Mouse (Mus musculus) E14TG2a.4 (cell line): ENCODE measurements around the gene Amigo3.

Experiments
- H3K27me3 ChIP-seq: 2 replicates; pipeline ENCODE4 v1.6.1; 2014; ENCODE audit warnings: low read length, control low read depth; ENCODE audit not compliant: insufficient read depth
- H3K36me3 ChIP-seq: 2 replicates; pipeline ENCODE4 v1.6.1; 2014; ENCODE audit warnings: low read length, control low read depth; ENCODE audit not compliant: insufficient read depth
- H3K4me1 ChIP-seq: replicated peaks from 2 replicates; pipeline ENCODE4 v1.6.1; 2014; ENCODE audit warnings: low read depth, low read length, control low read depth
- H3K4me3 ChIP-seq: replicated peaks from 2 replicates; pipeline ENCODE4 v1.5.1; 2014; ENCODE audit warnings: mild to moderate bottlenecking, low read length
- H3K9me3 ChIP-seq: 2 replicates; pipeline ENCODE4 v1.6.1; 2014; ENCODE audit warnings: low read length, control low read depth
- CTCF ChIP-seq: conservative IDR thresholded peaks from 2 replicates; pipeline ENCODE4 v1.5.1; 2014; ENCODE audit warnings: low read length
- NANOG ChIP-seq: IDR thresholded peaks from 2 replicates; pipeline ENCODE4 v1.6.1; 2014; ENCODE audit warnings: borderline replicate concordance, low read length, mixed read lengths
- POU5F1 ChIP-seq: IDR thresholded peaks from 2 replicates; pipeline ENCODE4 v1.6.1; 2014; ENCODE audit warnings: low read length, borderline replicate concordance

Amigo3 gene

GRCm38 (mm10) chr9:108085261-108085660, 32.3 kb downstream of the Amigo3 start:
- no peak overlapping the region for H3K4me3 ChIP-seq
- peaks cover 70% of the 10 kb centered on the region for H3K36me3 ChIP-seq
- peaks cover 26% of the 10 kb centered on the region for H3K27me3 ChIP-seq
- peaks cover 27% of the 10 kb centered on the region for H3K4me1 ChIP-seq
- no peak for TF ChIP-seq NANOG
- TF ChIP-seq CTCF, result no peak
- no peak for TF ChIP-seq POU5F1
- no peaks in the 10 kb centered on the region for H3K9me3 ChIP-seq

DNA sequence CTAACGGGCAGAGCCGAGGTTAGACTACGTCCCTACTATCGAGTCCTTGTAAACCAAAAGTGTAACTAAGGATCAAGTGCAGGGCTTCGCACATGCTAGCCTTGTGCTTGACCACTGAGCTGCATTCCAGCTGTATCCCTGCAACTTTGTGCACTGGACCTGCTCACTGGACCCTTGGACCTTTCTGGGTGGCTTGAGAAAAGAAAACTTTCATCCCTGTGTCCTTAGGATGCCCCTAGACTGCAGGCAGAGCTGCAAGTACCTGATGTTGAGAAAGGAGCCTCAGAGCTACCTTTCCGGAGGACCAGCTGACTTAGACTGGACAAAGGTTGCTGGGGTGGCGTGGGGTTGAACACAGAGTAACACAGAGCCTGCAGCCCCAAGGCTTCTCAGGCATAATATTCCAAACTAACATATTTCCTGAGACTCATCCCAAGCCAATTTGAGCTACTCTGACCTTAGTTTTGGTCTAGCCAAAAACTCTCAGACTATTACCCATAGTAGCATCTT, 37.7 kb downstream of the Amigo3 start:
- no peaks in the 10 kb centered on the region for H3K9me3 ChIP-seq
- H3K36me3 ChIP-seq, result peaks cover 76% of the 10 kb centered on the region
- TF ChIP-seq NANOG (no peak), POU5F1 (no peak), CTCF (no peak)
- H3K4me1 ChIP-seq, result peaks cover 25% of the 10 kb centered on the region
- no peak overlapping the region for H3K4me3 ChIP-seq
- H3K27me3 ChIP-seq, result no peaks in the 10 kb centered on the region

DNA sequence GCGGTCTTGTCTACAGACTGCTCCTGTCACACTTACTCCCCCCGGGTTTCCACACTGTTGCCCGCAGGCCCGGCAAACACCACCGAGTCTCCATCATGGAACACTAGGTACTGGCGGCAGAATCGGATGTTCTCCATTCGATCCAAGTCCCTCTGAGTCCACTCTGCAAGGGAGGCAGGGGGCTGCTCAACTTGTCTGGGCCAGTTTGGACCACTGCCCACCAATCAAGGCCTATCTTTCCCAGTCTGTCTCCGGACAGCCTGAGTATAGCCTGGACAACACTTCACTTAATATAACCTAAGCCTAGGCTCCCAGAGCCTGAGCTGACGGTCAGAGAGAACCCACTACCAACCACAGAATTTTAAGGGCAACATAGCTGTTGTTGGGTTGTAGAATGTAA, 40.6 kb downstream of the Amigo3 start:
- H3K9me3 ChIP-seq, result no peaks in the 10 kb centered on the region
- H3K4me1 ChIP-seq, result peaks cover 40% of the 10 kb centered on the region
- H3K27me3 ChIP-seq, result no peaks in the 10 kb centered on the region
- H3K4me3 ChIP-seq, result peak overlapping the region; percentile 97
- peaks cover 47% of the 10 kb centered on the region for H3K36me3 ChIP-seq
- no peak for TF ChIP-seq POU5F1
- TF ChIP-seq NANOG, result no peak
- TF ChIP-seq CTCF, result no peak

- H3K9me3 ChIP-seq, result no peaks in the 10 kb centered on the region
- TF ChIP-seq POU5F1, result no peak
- TF ChIP-seq NANOG, result no peak
- TF ChIP-seq CTCF, result no peak
- H3K4me3 ChIP-seq, result peak within 1 kb of the TSS; percentile 97
- H3K36me3 ChIP-seq, result peaks cover 40% of the 10 kb centered on the region
- peaks cover 2% of the 10 kb centered on the region; the same call in 1 of the 2 replicates for H3K27me3 ChIP-seq
- H3K4me1 ChIP-seq, result peaks cover 47% of the 10 kb centered on the region
These were observed 41.4 kb downstream of the Amigo3 start, which contains the start of gene Apeh for GRCm38 (mm10) chr9:108094184-108094941. Gene Apeh (minus strand): TSS chr9:108094606.

DNA sequence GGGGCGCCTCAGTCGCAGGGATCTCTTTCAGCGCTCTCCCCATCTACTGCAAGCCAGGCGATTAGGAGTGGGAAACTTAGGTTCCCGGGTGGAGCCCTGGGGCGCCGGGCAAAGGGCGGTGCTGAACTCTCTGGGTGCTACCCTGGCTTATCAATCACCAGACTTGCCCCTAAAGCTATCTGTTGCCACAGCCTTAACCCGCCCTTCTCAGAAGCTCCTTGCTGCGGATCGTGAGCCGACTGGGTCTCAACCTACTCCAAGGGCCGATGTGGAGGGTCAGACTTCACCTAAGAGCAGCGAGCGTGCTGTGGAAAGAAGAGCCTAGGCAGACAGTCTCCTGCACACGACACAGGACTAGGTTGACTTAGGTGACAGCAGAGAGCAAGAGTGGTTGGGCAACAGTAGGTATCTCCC, 42.0 kb downstream of the Amigo3 start:
- H3K4me1 ChIP-seq, result peaks cover 54% of the 10 kb centered on the region

GRCm38 (mm10) chr9:108095518-108095917, 42.6 kb downstream of the Amigo3 start:
- Histone ChIP-seq H3K9me3 (no peaks in the 10 kb centered on the region), H3K4me3 (peak overlapping the region; percentile 97), H3K4me1 (peaks cover 54% of the 10 kb centered on the region), H3K36me3 (peaks cover 28% of the 10 kb centered on the region), H3K27me3 (peaks cover 3% of the 10 kb centered on the region; the same call in 1 of the 2 replicates)
- TF ChIP-seq CTCF (peak; percentile 58), NANOG (no peak)

More for the DNA sequence above, 42.0 kb downstream of the Amigo3 start:
- TF ChIP-seq NANOG, result no peak
- no peak for TF ChIP-seq CTCF
- no peak for TF ChIP-seq POU5F1
- H3K9me3 ChIP-seq, result no peaks in the 10 kb centered on the region
- H3K4me3 ChIP-seq, result peak overlapping the region; percentile 97
- H3K27me3 ChIP-seq, result peaks cover 3% of the 10 kb centered on the region; the same call in 1 of the 2 replicates
- peaks cover 33% of the 10 kb centered on the region for H3K36me3 ChIP-seq

DNA sequence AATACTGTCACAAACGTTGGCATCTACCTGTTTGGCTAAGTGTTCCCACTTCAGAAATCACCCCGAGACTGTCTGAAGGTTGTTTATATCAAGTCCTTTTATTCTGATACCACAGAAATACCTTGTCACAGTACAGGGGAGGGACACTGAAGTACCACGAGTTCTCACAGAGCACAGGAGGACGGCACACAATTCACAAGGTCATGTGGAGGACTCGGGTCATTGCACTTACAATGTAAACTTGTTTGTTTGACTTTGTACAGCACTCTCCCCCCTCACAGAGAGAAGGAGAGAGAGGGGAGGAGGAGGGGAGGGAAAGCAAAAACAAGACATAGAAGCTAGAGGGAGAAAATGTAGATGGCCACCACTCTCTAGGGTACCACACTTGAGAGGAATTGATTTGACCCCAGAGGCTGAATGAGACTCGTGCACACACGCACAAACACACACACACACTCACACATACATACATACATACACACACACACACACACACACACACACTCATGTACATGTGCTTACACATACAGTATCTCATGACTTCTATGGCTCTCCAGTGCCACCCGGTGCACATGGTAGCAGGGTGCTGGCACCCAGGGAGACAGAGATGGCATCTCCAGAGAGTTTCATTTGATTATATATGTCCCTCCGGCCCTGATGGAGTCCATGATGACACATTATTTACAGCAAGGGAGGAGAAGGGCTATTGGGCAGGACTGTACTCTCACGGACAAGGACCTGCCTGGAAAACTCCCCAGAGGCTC, 43.2 kb downstream of the Amigo3 start:
- Histone ChIP-seq H3K4me3 (no peak overlapping the region), H3K4me1 (peaks cover 54% of the 10 kb centered on the region), H3K9me3 (no peaks in the 10 kb centered on the region), H3K27me3 (peaks cover 3% of the 10 kb centered on the region; the same call in 1 of the 2 replicates), H3K36me3 (peaks cover 22% of the 10 kb centered on the region)
- TF ChIP-seq POU5F1 (no peak), CTCF (no peak), NANOG (no peak)

GRCm38 (mm10) chr9:108099619-108100018, 46.7 kb downstream of the Amigo3 start:
- peaks cover 11% of the 10 kb centered on the region for H3K36me3 ChIP-seq
- H3K4me3 ChIP-seq, result peak overlapping the region; percentile 35; the same call in 1 of the 2 replicates
- no peak for TF ChIP-seq NANOG
- TF ChIP-seq CTCF, result no peak
- TF ChIP-seq POU5F1, result no peak
- no peaks in the 10 kb centered on the region for H3K9me3 ChIP-seq
- H3K27me3 ChIP-seq, result peaks cover 23% of the 10 kb centered on the region
- H3K4me1 ChIP-seq, result peaks cover 46% of the 10 kb centered on the region
